Mouse (Mus musculus): ENCODE data around the gene Nup155.

- TF ChIP-seq CTCF (IDR thresholded peaks at IDR 0.05; ENCODE audit: borderline replicate concordance, control insufficient read depth, extremely low read depth, insufficient read depth, low read length, poor library complexity) (no peak), POLR2A (IDR thresholded peaks at IDR 0.05; ENCODE audit: control insufficient read depth, extremely low read depth, insufficient read depth, low read length, poor library complexity) (peak; percentile 79)
Measured at GRCm38 (mm10) chr15:8168591-8169265, 59.7 kb downstream of the Nup155 start, which contains the start of gene Cplane1.

Data from thymus, adult 2 months (tissue).